Mouse (Mus musculus) urinary bladder, postnatal 25 days (tissue): ENCODE measurements around the gene Tmem185b.

Experiments
- DNase-seq: peaks from one replicate; pipeline ENCODE4 v3.0.0; 2022; ENCODE audit warnings: low spot score

The Tmem185b gene

GRCm38 (mm10) chr1:119539252-119539651 is 13.3 kb downstream of the Tmem185b start:
- no peak for DNase-seq

GRCm38 (mm10) chr1:119540836-119541557 is 15.0 kb downstream of the Tmem185b start:
- DNase-seq, result no peak

GRCm38 (mm10) chr1:119541570-119541969 is 15.6 kb downstream of the Tmem185b start:
- DNase-seq, result no peak

- no peak for DNase-seq
Measured at GRCm38 (mm10) chr1:119543316-119543715, 17.4 kb downstream of the Tmem185b start.

- DNase-seq, result no peak
Measured at GRCm38 (mm10) chr1:119544611-119545155, 18.7 kb downstream of the Tmem185b start.

GRCm38 (mm10) chr1:119545164-119545563 is 19.2 kb downstream of the Tmem185b start:
- DNase-seq, result no peak

- no peak for DNase-seq
Measured at GRCm38 (mm10) chr1:119545671-119546070, 19.7 kb downstream of the Tmem185b start.

- no peak for DNase-seq
Measured at GRCm38 (mm10) chr1:119546490-119546889, 20.5 kb downstream of the Tmem185b start.

- DNase-seq, result peak; percentile 80
Measured at GRCm38 (mm10) chr1:119548668-119549326, 22.8 kb downstream of the Tmem185b start.

- no peak for DNase-seq
Measured at GRCm38 (mm10) chr1:119549327-119549689, 23.3 kb downstream of the Tmem185b start.

GRCm38 (mm10) chr1:119550064-119550463 is 24.1 kb downstream of the Tmem185b start:
- no peak for DNase-seq

GRCm38 (mm10) chr1:119551651-119552050 is 25.7 kb downstream of the Tmem185b start:
- DNase-seq, result no peak

- no peak for DNase-seq
Measured at GRCm38 (mm10) chr1:119555651-119556050, 29.7 kb downstream of the Tmem185b start.

- DNase-seq, result no peak
Measured at GRCm38 (mm10) chr1:119557641-119558395, 31.9 kb downstream of the Tmem185b start.

GRCm38 (mm10) chr1:119565531-119565930 is 39.6 kb downstream of the Tmem185b start:
- no peak for DNase-seq

- DNase-seq, result no peak
Measured at GRCm38 (mm10) chr1:119570134-119570533, 44.2 kb downstream of the Tmem185b start.
